Mouse (Mus musculus) kidney, postnatal 14 days (tissue): ENCODE measurements around the gene Scn5a.

Experiments
- DNase-seq: peaks from one replicate; pipeline ENCODE4 v3.0.0; 2022; ENCODE audit warnings: mixed read lengths

Scn5a gene

GRCm38 (mm10) chr9:119563617-119564016 lies 15.2 kb downstream of the Scn5a start:
- DNase-seq, result no peak

GRCm38 (mm10) chr9:119562256-119562655 lies 16.6 kb downstream of the Scn5a start:
- no peak for DNase-seq

- no peak for DNase-seq
Observed at GRCm38 (mm10) chr9:119561746-119562145, 17.1 kb downstream of the Scn5a start.

DNA sequence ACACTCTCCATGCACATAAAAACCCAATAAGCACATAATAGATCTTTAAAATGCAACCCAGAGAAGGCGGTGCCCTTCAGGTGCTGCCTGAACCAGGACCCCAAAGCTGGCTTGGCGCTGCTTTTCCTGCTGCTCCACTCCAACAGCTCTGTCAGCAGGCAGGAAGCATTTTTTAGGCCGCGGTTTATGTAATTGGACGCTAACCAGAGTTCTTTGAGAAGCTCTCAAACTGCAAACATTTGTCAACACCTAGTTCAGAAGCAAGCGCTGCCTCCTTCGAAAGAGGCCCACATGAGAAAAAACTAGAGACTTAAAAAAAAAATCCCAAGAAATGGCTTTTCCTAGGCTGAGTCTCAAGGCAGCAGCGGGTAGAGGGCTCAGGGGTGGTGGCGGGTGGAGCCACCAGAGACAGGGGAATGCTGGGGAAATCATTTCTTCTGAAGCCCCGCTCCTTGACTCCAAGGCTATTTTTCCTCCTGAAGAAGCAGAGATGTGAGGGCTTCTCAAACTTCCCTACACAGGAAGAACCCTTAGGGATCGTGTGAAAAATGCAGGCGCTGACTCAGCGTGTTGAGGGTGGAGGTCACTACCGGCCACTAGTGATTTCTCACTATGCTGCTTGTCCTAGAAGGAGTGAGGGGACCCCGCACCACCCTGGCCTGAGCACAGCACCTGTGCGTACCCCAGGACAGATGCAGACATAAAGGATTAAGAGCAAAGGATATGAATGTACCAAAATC lies 19.1 kb downstream of the Scn5a start:
- no peak for DNase-seq

GRCm38 (mm10) chr9:119558119-119558854 lies 20.5 kb downstream of the Scn5a start:
- DNase-seq, result peak; percentile 43

- DNase-seq, result no peak
Observed at GRCm38 (mm10) chr9:119556043-119556442, 22.8 kb downstream of the Scn5a start.

- peak; percentile 11 for DNase-seq
Observed at GRCm38 (mm10) chr9:119547528-119547927, 31.3 kb downstream of the Scn5a start.

DNA sequence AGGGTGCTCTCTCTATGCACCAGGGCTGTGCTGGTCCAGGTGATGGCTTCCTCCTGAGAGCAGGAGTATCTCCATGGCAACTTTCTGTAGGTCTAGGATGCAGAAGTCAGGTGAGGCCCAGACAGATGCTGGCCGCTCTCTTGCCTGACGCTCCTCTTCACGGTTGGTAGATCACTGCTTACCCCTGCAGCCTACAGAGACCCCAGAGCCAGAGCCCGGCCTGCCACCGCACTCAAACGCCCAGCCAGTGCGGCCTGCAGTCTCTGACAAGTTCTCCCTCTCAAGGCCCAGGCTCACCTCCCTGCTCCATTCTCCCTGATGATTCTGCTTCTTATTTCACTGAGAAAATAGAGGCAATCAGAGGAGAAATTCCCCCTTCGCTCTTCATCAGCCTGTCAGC lies 31.7 kb downstream of the Scn5a start:
- DNase-seq, result no peak

GRCm38 (mm10) chr9:119540726-119541125 lies 38.1 kb downstream of the Scn5a start:
- DNase-seq, result no peak

DNA sequence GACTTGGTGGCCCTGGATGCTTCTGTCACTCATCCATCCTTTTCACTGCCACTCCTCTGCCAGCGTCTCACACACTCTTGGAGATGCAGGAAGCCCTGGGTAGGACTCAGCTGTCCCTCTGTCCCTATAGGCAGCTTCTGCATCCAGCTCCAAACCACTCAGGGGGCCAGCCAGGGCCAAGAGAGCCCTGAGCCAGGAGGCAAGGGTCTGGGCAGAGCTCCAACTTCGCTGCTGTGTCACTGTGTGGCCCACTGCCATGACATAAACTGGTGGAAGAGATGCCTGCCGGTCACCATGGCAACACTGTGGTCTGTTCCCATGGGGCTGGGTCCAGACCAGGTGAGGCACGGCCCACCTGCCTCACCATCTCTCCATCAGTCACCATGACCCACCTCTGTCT lies 41.0 kb downstream of the Scn5a start:
- DNase-seq, result no peak

GRCm38 (mm10) chr9:119531684-119532417 lies 47.0 kb downstream of the Scn5a start:
- no peak for DNase-seq

DNA sequence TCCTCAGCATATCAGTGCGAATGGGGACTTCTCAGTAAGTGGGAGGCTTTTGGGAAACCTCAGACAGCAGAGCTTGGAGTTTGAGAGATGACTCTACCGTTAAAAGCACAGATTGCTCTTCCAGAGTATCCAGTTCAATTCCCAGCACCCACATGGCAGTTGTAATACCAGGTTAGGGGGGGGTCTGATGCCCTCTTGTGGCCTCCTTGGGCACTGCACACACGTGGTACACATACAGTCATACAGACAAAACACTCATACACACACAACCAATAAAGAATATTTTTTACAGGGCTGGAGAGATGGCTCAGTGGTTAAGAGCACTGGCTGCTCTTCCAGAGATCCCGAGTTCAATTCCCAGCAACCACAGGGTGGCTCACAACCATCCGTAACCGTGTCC lies 54.3 kb downstream of the Scn5a start:
- DNase-seq, result no peak

DNA sequence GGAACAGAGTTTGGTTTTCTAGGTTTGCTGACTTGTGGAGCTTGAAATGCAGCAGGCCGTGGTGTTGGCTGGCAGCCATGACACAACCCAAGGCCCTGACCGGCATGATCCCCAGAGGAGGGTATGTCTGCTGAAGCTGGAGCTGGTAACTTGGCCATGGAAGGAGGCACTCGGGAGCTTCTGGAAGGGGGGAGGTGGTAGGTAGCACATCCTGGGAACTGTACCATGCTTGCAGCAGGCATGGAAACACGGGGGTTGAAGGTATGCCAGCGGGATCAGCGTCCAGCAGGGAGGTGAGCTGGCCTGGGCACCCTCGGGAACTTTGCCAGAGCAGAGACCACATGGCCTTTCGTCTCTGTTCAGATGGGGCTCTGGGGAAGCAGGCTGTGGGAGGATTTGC lies 55.5 kb downstream of the Scn5a start:
- peak; percentile 63 for DNase-seq

GRCm38 (mm10) chr9:119519116-119519515 lies 59.7 kb downstream of the Scn5a start:
- no peak for DNase-seq

DNA sequence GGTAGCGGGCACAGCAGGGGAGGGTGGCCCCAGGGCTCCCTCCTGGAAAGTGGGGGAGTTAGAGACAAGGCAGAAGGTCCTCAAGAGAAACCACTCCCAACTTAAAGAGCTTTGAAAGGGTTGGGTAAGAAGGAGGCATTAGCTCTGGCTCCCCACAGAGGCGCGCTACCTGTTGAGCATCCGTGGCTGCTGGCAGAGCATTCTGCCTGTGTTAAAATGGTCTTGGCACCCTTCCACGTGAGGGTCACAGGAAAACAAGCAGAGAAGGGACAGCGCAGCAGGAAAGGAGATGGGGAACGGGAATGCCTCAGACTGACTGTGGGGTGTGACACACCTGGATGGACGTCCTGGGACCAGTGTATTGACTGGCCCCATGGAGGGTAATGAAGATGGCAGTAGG lies 60.6 kb downstream of the Scn5a start:
- DNase-seq, result no peak

DNA sequence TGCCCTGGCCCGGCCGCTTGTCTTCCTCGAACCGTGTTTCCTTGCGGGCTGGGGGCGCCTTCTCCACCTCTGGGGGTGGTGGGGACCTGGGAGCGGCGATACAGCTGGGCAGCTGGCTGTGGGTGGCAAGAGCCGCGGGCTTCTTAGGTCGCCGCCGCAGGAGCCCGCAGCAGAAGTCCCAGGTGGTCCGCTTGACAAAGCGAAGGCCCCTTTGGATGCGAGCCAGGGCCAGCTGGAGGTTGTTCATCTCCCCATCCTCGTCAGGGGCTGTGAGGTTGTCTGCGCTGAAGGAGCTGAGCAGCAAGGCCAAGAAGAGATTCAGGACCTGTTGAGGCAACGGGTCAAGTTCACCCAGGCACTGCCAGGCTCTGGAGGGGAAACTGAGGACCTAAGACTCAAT lies 61.3 kb downstream of the Scn5a start:
- DNase-seq, result no peak

DNA sequence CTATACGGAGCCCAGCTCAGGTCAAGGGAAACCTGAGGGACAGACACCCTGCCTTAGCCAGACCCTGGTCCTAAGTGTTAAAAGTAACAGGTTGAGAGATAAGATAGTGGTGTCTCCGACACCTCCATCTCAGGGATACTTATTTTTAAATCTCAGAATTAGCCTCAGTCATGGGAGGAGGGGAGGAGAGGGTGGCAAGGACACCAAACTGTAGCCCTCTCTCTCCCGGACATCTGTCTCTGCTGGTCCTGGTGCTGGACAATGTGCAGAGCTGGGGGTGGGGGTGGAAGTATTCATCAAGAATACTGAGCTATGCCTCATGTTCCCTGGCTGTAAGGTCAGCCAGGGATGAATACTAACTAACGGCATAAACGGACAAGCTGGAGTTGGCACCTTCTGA lies 62.0 kb downstream of the Scn5a start:
- no peak for DNase-seq

DNA sequence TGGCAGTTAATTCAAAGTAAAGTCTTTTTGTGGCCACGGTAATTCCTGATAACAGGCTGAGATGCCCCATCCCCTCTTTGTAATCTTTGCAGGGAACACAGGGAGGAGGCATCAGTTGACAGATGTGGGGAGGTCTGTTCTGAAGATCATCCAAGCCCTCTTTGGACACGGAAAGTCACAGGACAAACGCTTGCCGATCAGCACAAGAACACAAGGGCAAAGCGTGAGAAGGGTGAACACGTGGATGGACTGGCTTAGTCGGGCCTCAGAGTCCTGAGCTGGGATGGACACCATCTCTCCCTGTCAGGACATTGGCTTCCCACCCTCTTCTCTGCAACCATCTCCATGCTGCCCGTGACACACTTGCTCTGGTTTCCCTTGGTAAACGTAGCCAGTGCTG lies 63.4 kb downstream of the Scn5a start:
- no peak for DNase-seq

DNA sequence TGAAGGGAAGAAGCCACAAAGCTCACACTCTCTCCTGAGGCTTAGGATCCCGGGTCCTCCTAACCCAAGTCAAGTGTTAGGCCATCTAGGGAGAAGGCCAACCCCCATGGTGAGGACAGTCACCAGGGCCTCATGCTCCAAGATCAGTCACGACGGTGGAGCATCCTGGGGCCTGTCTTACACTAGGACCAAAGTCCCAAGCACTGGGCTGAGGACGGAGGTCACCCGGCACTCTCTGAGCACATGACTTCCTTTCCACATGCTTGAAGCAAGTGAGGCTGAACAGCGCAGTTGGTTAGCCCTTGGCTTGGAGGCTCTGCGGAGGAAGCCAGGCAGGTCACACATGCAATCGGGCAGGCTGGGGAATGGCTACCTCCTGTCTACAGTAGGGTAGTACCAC lies 63.8 kb downstream of the Scn5a start:
- peak; percentile 28 for DNase-seq

DNA sequence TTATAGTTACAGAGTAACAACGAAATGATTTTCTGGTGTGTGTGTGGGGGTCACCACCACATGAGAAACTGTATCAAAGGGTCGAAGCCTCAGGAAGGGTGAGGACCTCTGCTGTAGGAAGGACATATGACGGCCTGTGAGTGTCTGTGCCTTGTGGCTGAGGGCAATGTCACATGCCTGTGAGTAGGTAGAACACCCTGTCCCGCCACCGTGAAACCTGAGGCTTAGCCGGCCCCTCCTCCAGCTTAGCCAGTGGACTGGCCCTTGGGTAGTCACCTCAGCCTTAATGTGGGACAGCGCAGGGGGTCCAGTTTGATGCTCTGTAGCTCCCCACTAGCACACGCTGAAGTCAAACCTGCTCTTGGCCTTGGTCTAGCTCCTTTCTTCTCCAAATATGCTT lies 65.0 kb downstream of the Scn5a start:
- DNase-seq, result no peak

DNA sequence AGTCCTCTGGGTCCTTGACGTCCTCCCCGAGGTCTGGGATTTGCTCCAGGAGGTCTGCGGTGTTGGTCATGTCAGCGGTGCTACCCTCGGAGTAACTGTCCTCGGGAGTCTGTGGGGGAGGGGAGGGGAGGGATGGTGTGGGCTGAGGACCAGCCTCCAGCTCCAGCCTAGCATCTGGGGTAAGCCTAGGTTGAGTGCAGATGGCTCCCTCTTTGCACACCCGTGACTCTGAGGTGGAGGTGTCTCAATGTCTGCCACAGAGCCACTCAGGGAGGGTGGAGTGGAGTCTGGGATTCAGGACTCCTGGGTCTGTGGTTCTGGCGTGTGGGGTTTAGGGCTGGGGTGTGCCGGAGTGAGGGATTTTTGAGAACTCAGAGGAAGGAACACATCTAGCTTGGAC lies 65.8 kb downstream of the Scn5a start:
- no peak for DNase-seq

GRCm38 (mm10) chr9:119510902-119511301 lies 67.9 kb downstream of the Scn5a start:
- no peak for DNase-seq

GRCm38 (mm10) chr9:119504981-119505658 lies 73.7 kb downstream of the Scn5a start:
- DNase-seq, result no peak
